In genomic region chr1:106278552-106279060, GRCm38 (mm10) we compare ENCODE assay signal across 23 mouse cellular contexts.
A peak's percentile ranks its signal among the peaks of the same experiment; 100 is the strongest.
DNase-seq lines count a peak whose midpoint lies in the region; ATAC-seq and TF ChIP-seq lines count a peak whose summit lies in the region.
"Had no signal": no experiment of that assay in that cellular context is flagged by ENCODE, and none has a peak within 500 bp of the region (broad histone marks: within the 10 kb centered on the region; RNA-seq: fewer than 3 reads in every experiment).

No protein-coding gene starts in this region.

- H3K9ac ChIP-seq in lung, postnatal 0 days (replicated peaks; ENCODE audit: low read depth), result no peak overlapping the region
- H3K9ac ChIP-seq in ES-E14 (ENCODE audit: insufficient read depth, low read depth, low read length, poor library complexity, severe bottlenecking), result no peak overlapping the region
- no peak overlapping the region for H3K9ac ChIP-seq in embryonic facial prominence, embryonic 15.5 days
- no peak overlapping the region for H3K9ac ChIP-seq in stomach, embryonic 15.5 days
- no peak overlapping the region for H3K9ac ChIP-seq in forebrain, embryonic 13.5 days
- H3K9ac ChIP-seq: liver, postnatal 0 days; midbrain, embryonic 13.5 days; neural tube, embryonic 13.5 days had no signal

- H3K27me3 ChIP-seq in lung, postnatal 0 days (replicated peaks; ENCODE audit: insufficient read depth, low read length), result no peaks in the 10 kb centered on the region
- H3K27me3 ChIP-seq in embryonic facial prominence, embryonic 15.5 days, result no peaks in the 10 kb centered on the region
- H3K27me3 ChIP-seq in stomach, embryonic 15.5 days (replicated peaks), result no peaks in the 10 kb centered on the region
- H3K27me3 ChIP-seq in forebrain, embryonic 13.5 days, result no peaks in the 10 kb centered on the region
- H3K27me3 ChIP-seq: midbrain, embryonic 13.5 days; neural tube, embryonic 13.5 days had no signal

- H3K4me1 ChIP-seq in lung, postnatal 0 days (ENCODE audit: insufficient read depth, low read depth, low read length), result peaks cover 7% of the 10 kb centered on the region; the same call in 1 of the 2 replicates
- peaks cover 5 to 12% of the 10 kb centered on the region in 2 experiments; a peak in 2 of 4 replicates for H3K4me1 ChIP-seq in ES-E14 (ENCODE audit: control insufficient read depth in 2 of 2, insufficient read depth in 2 of 2, low read length in 2 of 2, poor library complexity in 1 of 2)
- H3K4me1 ChIP-seq in embryonic facial prominence, embryonic 15.5 days, result peaks cover 27% of the 10 kb centered on the region
- H3K4me1 ChIP-seq in stomach, embryonic 15.5 days, result 0 out of 2 replicates have a peak, but pooled peaks cover 8% of the 10 kb centered on the region
- H3K4me1 ChIP-seq in forebrain, embryonic 13.5 days, result peaks cover 55% of the 10 kb centered on the region

- TF ChIP-seq EP300 in lung, postnatal 0 days (IDR thresholded peaks at IDR 0.05), result no peak

- 74% methylated on average over 5 of the region's 5 CpGs for WGBS in lung, postnatal 0 days
- 67% methylated on average over 5 of the region's 5 CpGs for WGBS in embryonic facial prominence, embryonic 15.5 days
- 78% methylated on average over 5 of the region's 5 CpGs for WGBS in stomach, embryonic 15.5 days
- 71% methylated on average over 5 of the region's 5 CpGs for WGBS in forebrain, embryonic 13.5 days

- H3K27ac ChIP-seq in lung, postnatal 0 days (ENCODE audit: low read length), result no peak overlapping the region
- H3K27ac ChIP-seq in ES-E14 (ENCODE audit: insufficient read depth, low read depth, low read length, poor library complexity, severe bottlenecking), result no peak overlapping the region
- no peak overlapping the region for H3K27ac ChIP-seq in embryonic facial prominence, embryonic 15.5 days (replicated peaks)
- H3K27ac ChIP-seq in stomach, embryonic 15.5 days, result no peak overlapping the region
- no peak overlapping the region for H3K27ac ChIP-seq in forebrain, embryonic 13.5 days
- H3K27ac ChIP-seq: forebrain, embryonic 10.5 days; left cerebral cortex, adult 2 months; midbrain, embryonic 13.5 days; neural tube, embryonic 13.5 days had no signal

- no peaks in the 10 kb centered on the region for H3K9me3 ChIP-seq in lung, postnatal 0 days (ENCODE audit: low read length)
- no peaks in the 10 kb centered on the region for H3K9me3 ChIP-seq in ES-E14 (ENCODE audit: control insufficient read depth, insufficient read depth, low read depth, low read length)
- H3K9me3 ChIP-seq in embryonic facial prominence, embryonic 15.5 days (replicated peaks), result no peaks in the 10 kb centered on the region
- no peaks in the 10 kb centered on the region for H3K9me3 ChIP-seq in stomach, embryonic 15.5 days
- no peaks in the 10 kb centered on the region for H3K9me3 ChIP-seq in forebrain, embryonic 13.5 days (replicated peaks)
- H3K9me3 ChIP-seq: forebrain, embryonic 10.5 days; midbrain, embryonic 13.5 days; neural tube, embryonic 13.5 days had no signal

- no peak overlapping the region for H3K4me3 ChIP-seq in lung, postnatal 0 days (ENCODE audit: low read depth, low read length)
- no peak overlapping the region for H3K4me3 ChIP-seq in ES-E14 (ENCODE audit: insufficient read depth in 1 of 2, low read depth in 1 of 2, low read length in 2 of 2, poor library complexity in 1 of 2, severe bottlenecking in 1 of 2)
- H3K4me3 ChIP-seq in embryonic facial prominence, embryonic 15.5 days (replicated peaks), result no peak overlapping the region
- no peak overlapping the region for H3K4me3 ChIP-seq in stomach, embryonic 15.5 days (replicated peaks)
- no peak overlapping the region for H3K4me3 ChIP-seq in forebrain, embryonic 13.5 days
- H3K4me3 ChIP-seq: forebrain, embryonic 10.5 days; heart, adult 2 months; left cerebral cortex, adult 2 months; midbrain, embryonic 13.5 days; neural tube, embryonic 13.5 days had no signal

- H3K4me2 ChIP-seq in lung, postnatal 0 days (replicated peaks; ENCODE audit: low read depth, low read length), result no peak overlapping the region
- H3K4me2 ChIP-seq in embryonic facial prominence, embryonic 15.5 days (replicated peaks), result no peak overlapping the region
- no peak overlapping the region for H3K4me2 ChIP-seq in stomach, embryonic 15.5 days
- H3K4me2 ChIP-seq in forebrain, embryonic 13.5 days, result no peak overlapping the region
- H3K4me2 ChIP-seq: midbrain, embryonic 13.5 days; neural tube, embryonic 13.5 days had no signal

- ATAC-seq in lung, postnatal 0 days, result 0 out of 2 replicates have a peak, but pooled peaks have one; percentile 33
- ATAC-seq in embryonic facial prominence, embryonic 15.5 days (ENCODE audit: insufficient number of reproducible peaks, low FRiP score, low TSS enrichment, low read depth), result peak; percentile 77
- ATAC-seq in stomach, embryonic 15.5 days (ENCODE audit: insufficient read depth, low FRiP score, low read depth), result peak; percentile 81
- ATAC-seq in forebrain, embryonic 13.5 days, result no peak
- ATAC-seq: activated CD4-positive, CD25-positive, alpha-beta regulatory T cell, adult 4 months; hindbrain, embryonic 16.5 days; liver, postnatal 0 days; midbrain, embryonic 13.5 days had no signal

- in situ Hi-C loops in ES-E14 (cut with MboI; ENCODE audit: low sequenced_read_pairs in 2 of 2, unreplicated experiment in 2 of 2), result no loop called here

- peak; percentile 49 for DNase-seq in lung, postnatal 0 days (ENCODE audit: low spot score)
- DNase-seq in lung, postnatal 4 days, result no peak
- DNase-seq in ES-E14 (ENCODE audit: low read depth, low spot score), result peak; percentile 36
- DNase-seq in frontal cortex, postnatal 10 days (ENCODE audit: low spot score in 2 of 2), result no peak
- DNase-seq: adrenal gland, postnatal 10 days; gastrocnemius, postnatal 10 days; heart, adult 2 months; heart, postnatal 36 days; kidney, adult 18-20 months; kidney, postnatal 14 days; layer of hippocampus, adult 9-11 months; left cerebral cortex, postnatal 4 days; liver; liver, postnatal 0 days had no signal

- H3K36me3 ChIP-seq in lung, postnatal 0 days (ENCODE audit: insufficient read depth, low read length), result no peaks in the 10 kb centered on the region
- H3K36me3 ChIP-seq in ES-E14 (ENCODE audit: control insufficient read depth, insufficient read depth, low read length, poor library complexity, severe bottlenecking), result no peaks in the 10 kb centered on the region
- H3K36me3 ChIP-seq in embryonic facial prominence, embryonic 15.5 days, result no peaks in the 10 kb centered on the region
- H3K36me3 ChIP-seq in stomach, embryonic 15.5 days, result no peaks in the 10 kb centered on the region
- H3K36me3 ChIP-seq in forebrain, embryonic 13.5 days (ENCODE audit: poor library complexity, severe bottlenecking), result peaks cover 5% of the 10 kb centered on the region; the same call in 1 of the 2 replicates
- H3K36me3 ChIP-seq: midbrain, embryonic 13.5 days; neural tube, embryonic 13.5 days had no signal

- TF ChIP-seq CTCF in lung, postnatal 0 days (IDR thresholded peaks at IDR 0.05), result no peak

TF ChIP-seq in ES-E14, 5 proteins besides CTCF, POLR2A, EP300 and RAD21:
- TF ChIP-seq CHD2 (IDR thresholded peaks at IDR 0.05; ENCODE audit: low read depth, low read length), result no peak
- no peak for TF ChIP-seq ZNF384 (IDR thresholded peaks at IDR 0.05; ENCODE audit: low read depth, low read length)
- TF ChIP-seq HCFC1 (IDR thresholded peaks at IDR 0.05; ENCODE audit: borderline replicate concordance, insufficient read depth, low read length), result no peak
- TF ChIP-seq MAFK (IDR thresholded peaks at IDR 0.05; ENCODE audit: insufficient read depth, low read depth, low read length), result no peak
- no peak for TF ChIP-seq ZC3H11A (IDR thresholded peaks at IDR 0.05; ENCODE audit: borderline replicate concordance, low read depth, low read length)

Comparison
In these comparisons a context has a peak if more than half of its experiments do, and no peak if none do; other contexts are left out.
1. DNase-seq: peak in lung, postnatal 0 days (single experiment) and ES-E14 (single experiment); none in lung, postnatal 4 days (0 of 2) and frontal cortex, postnatal 10 days (0 of 2).